Mouse (Mus musculus) stomach, postnatal 0 days (tissue): Measurements from ENCODE around the gene Hoxd12. TPM values are rescaled to one million over a fixed set of nuclear protein-coding genes. Genes with fewer than 3 reads are reported as not detected.

ENCODE experiments used
- ATAC-seq: fragments of 200-750 bp; cut with Nextera tagmentation; 2 replicates; pipeline ENCODE4 v1.8.0; 2017; ENCODE audit not compliant: low FRiP score, low TSS enrichment
- DNase-seq: peaks from one replicate; pipeline ENCODE4 v3.0.0-alpha.2; 2016; ENCODE audit warnings: low spot score
- H3K27ac ChIP-seq: fragments of 300-500 bp; sonication (generic); replicated peaks from 2 replicates; pipeline ENCODE4 v1.5.1; 2014; ENCODE audit warnings: mild to moderate bottlenecking, control low read depth
- H3K27me3 ChIP-seq: fragments of 300-500 bp; sonication (generic); 2 replicates; pipeline ENCODE4 v1.6.1; 2014; ENCODE audit warnings: low read length; ENCODE audit not compliant: control insufficient read depth, insufficient read depth
- H3K36me3 ChIP-seq: fragments of 300-500 bp; sonication (generic); 2 replicates; pipeline ENCODE4 v1.6.1; 2014; ENCODE audit warnings: low read length, mixed read lengths; ENCODE audit not compliant: control insufficient read depth, insufficient read depth
- H3K4me1 ChIP-seq: fragments of 300-500 bp; sonication (generic); replicated peaks from 2 replicates; pipeline ENCODE4 v1.6.1; 2014; ENCODE audit warnings: antibody characterized with exemption; ENCODE audit not compliant: control insufficient read depth, insufficient read depth
- H3K4me2 ChIP-seq: fragments of 300-500 bp; sonication (generic); replicated peaks from 2 replicates; pipeline ENCODE4 v1.6.1; 2014; ENCODE audit warnings: low read depth, mild to moderate bottlenecking, control low read depth, moderate library complexity
- H3K4me3 ChIP-seq: fragments of 300-500 bp; sonication (generic); 2 replicates; pipeline ENCODE4 v1.5.1; 2014; ENCODE audit warnings: low read depth, low read length, control low read depth
- H3K9ac ChIP-seq: fragments of 300-500 bp; sonication (generic); 2 replicates; pipeline ENCODE4 v1.6.1; 2014; ENCODE audit warnings: mild to moderate bottlenecking, low read length, control low read depth, mixed read lengths
- H3K9me3 ChIP-seq: fragments of 300-500 bp; sonication (generic); 2 replicates; pipeline ENCODE4 v1.6.1; 2016; ENCODE audit warnings: low read length; ENCODE audit not compliant: control insufficient read depth
- CTCF ChIP-seq: IDR thresholded peaks from 2 replicates; pipeline ENCODE4 v1.5.1; 2016; ENCODE audit warnings: antibody characterized with exemption, low read depth, mild to moderate bottlenecking, moderate library complexity
- EP300 ChIP-seq: optimal IDR thresholded peaks from 2 replicates; pipeline ENCODE3; 2016; ENCODE audit warnings: antibody characterized with exemption
- WGBS: fragments of 180-500 bp; shearing (Covaris S2); extraction: QIAGEN DNeasy Blood & Tissue Kit; methylation state at CpG from one replicate; pipeline ENCODE4 v1.1.7; 2014; 5-methylcytosine and 5-hydroxymethylcytosine counted together
- polyA plus RNA-seq: library from polyadenylated mRNA; unstranded; fragments of >200 nt; fragmentation: Nextera tagmentation; extraction: Ambion mirVana; gene quantifications from 2 replicates; pipeline ENCODE4 v1.2.1, GENCODE M21; 2015

The Hoxd12 gene
- polyA plus RNA-seq, 1 experiment from 2014 or later: not detected

- DNase-seq (no peak), ATAC-seq (no peak)
- no peak within 1 kb of the TSS for H3K4me2 ChIP-seq
- no peaks in the 10 kb centered on the region for H3K36me3 ChIP-seq
- no peak for TF ChIP-seq CTCF
- no peak for TF ChIP-seq EP300
- no peaks in the 10 kb centered on the region for H3K4me1 ChIP-seq
- 4% methylated on average over 15 of the region's 15 CpGs for WGBS
- peaks cover 51% of the 10 kb centered on the region for H3K27me3 ChIP-seq
- no peak within 1 kb of the TSS for H3K4me3 ChIP-seq
- no peaks in the 10 kb centered on the region for H3K9me3 ChIP-seq
- no peak within 1 kb of the TSS for H3K9ac ChIP-seq
- H3K27ac ChIP-seq: no peak within 1 kb of the TSS
Observed at GRCm38 (mm10) chr2:74678891-74679595, 4.2 kb downstream of the Hoxd12 start, which contains the start of gene Hoxd11. Hoxd11 (plus strand) TSS chr2:74679557.

- H3K4me3 ChIP-seq: no peak overlapping the region
- no peak for ATAC-seq
- H3K9me3 ChIP-seq: no peaks in the 10 kb centered on the region
- peak; percentile 10 for DNase-seq
- 1% methylated on average over 26 of the region's 26 CpGs for WGBS
- H3K9ac ChIP-seq: no peak overlapping the region
- H3K36me3 ChIP-seq: no peaks in the 10 kb centered on the region
- no peaks in the 10 kb centered on the region for H3K4me1 ChIP-seq
- H3K4me2 ChIP-seq: no peak overlapping the region
- TF ChIP-seq EP300 (no peak), CTCF (no peak)
- peaks cover 53% of the 10 kb centered on the region for H3K27me3 ChIP-seq
- no peak overlapping the region for H3K27ac ChIP-seq
Observed at GRCm38 (mm10) chr2:74679596-74679971, 4.8 kb downstream of the Hoxd12 start.

GRCm38 (mm10) chr2:74679980-74680379, 5.2 kb downstream of the Hoxd12 start:
- H3K27me3 ChIP-seq: peaks cover 54% of the 10 kb centered on the region
- no peak for ATAC-seq
- peak; percentile 13 for DNase-seq
- H3K36me3 ChIP-seq: no peaks in the 10 kb centered on the region
- no peak overlapping the region for H3K9ac ChIP-seq
- H3K4me2 ChIP-seq: no peak overlapping the region
- H3K27ac ChIP-seq: no peak overlapping the region
- no peaks in the 10 kb centered on the region for H3K4me1 ChIP-seq
- H3K4me3 ChIP-seq: no peak overlapping the region
- WGBS: 2% methylated on average over 23 of the region's 23 CpGs
- TF ChIP-seq EP300: no peak
- TF ChIP-seq CTCF: no peak
- no peaks in the 10 kb centered on the region for H3K9me3 ChIP-seq

- no peak overlapping the region for H3K4me3 ChIP-seq
- no peak overlapping the region for H3K27ac ChIP-seq
- peaks cover 52% of the 10 kb centered on the region for H3K27me3 ChIP-seq
- H3K9ac ChIP-seq: no peak overlapping the region
- no peaks in the 10 kb centered on the region for H3K36me3 ChIP-seq
- TF ChIP-seq EP300 (no peak), CTCF (no peak)
- H3K4me2 ChIP-seq: no peak overlapping the region
- no peak for ATAC-seq
- no peaks in the 10 kb centered on the region for H3K4me1 ChIP-seq
- H3K9me3 ChIP-seq: no peaks in the 10 kb centered on the region
- 5% methylated on average over 21 of the region's 21 CpGs for WGBS
- peak; percentile 11 for DNase-seq
Observed at GRCm38 (mm10) chr2:74680561-74681398, 6.0 kb downstream of the Hoxd12 start.

DNA sequence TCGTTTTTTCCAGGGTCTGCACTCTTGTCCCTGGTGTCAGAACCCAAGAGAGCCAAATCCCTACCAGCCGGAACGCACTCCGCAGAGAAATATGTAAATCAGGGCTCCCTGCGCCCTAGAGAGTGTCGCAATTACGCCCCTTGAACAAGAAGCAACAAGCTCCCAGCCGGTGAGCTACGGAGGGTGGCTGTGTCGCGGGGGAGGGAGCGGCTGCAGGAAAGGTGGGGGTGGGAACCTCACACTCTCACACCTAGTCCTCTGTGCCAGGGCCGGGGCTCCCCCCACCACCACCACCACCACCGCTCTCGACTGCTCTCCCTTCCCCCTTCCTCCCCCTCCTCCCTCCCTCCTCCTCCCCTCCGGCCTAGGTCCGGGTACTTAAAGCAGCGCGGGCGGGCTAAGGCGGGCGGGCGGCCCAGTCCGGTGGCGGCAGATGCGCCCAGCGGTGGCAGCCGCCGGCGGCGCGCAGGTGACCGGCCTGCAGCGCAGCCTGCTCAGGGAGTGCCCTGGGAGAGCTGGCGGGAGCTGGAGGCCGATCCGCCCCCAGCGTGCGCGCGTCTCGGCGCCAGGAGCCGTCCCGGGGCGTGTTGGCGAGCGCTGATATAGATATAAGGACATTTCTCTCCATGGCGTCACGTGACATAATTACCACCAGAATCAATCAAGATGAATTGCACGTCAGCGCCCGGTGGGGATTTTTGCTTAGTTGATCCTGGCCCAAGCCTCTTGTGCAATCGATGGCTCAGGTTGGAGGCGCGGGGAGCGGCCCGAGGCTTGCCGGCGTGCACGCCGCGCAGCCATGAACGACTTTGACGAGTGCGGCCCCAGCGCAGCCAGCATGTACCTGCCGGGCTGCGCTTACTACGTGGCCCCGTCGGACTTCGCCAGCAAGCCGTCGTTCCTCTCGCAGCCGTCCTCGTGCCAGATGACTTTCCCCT, 7.0 kb downstream of the Hoxd12 start:
- H3K4me2 ChIP-seq: peak overlapping the region; percentile 35
- ATAC-seq: peak; percentile 43
- no peak overlapping the region for H3K9ac ChIP-seq
- TF ChIP-seq CTCF: no peak
- TF ChIP-seq EP300: no peak
- peak; percentile 20 for DNase-seq
- H3K27ac ChIP-seq: no peak overlapping the region
- H3K9me3 ChIP-seq: no peaks in the 10 kb centered on the region
- no peaks in the 10 kb centered on the region for H3K36me3 ChIP-seq
- no peaks in the 10 kb centered on the region for H3K4me1 ChIP-seq
- peaks cover 57% of the 10 kb centered on the region for H3K27me3 ChIP-seq
- H3K4me3 ChIP-seq: peak overlapping the region; percentile 23
- 1% methylated on average over 58 of the region's 78 CpGs for WGBS
